Mouse (Mus musculus): ENCODE measurements around the gene Insc.

Gene Insc

DNA sequence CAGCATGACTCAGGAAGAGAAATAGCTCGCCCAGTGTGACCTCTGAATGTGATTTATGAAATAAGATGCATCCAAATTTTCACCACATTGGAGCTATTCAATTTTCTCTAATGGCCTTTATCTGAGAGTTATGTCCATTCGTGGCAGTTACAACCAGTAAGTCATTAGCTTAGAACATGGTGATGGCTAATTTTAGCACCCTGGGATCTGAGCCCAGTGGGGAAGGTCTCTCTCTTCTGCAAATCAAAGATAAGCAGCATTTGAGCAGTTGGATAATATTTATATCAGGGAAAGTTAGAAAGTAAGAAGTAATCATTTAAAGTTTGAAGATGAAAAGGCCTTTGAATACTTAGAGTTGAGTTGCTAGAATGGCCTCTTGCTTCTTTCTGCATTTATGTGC, 19.2 kb downstream of the Insc start:
- DNase-seq (ENCODE audit: low spot score): no peak

DNA sequence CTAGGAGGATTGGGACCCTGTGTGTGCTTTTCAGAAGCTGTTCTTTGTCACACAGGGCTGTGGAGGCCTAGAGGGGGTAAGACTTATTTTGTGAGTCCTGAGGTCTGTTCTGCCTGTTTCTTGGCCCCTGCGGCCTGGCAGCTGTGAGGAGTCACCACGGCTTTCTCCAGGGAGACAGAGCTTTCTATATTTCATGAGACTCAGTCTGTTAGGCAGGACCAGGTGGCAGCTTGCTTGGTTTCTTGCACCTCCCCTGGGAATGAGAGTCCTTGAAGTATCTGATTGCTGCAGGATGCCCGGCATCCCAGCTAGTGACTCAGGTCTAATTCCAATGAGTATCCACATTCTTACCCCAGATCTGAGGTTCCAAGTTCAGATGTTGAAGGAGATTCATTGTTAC, 21.8 kb downstream of the Insc start:
- DNase-seq (ENCODE audit: low spot score): no peak

DNA sequence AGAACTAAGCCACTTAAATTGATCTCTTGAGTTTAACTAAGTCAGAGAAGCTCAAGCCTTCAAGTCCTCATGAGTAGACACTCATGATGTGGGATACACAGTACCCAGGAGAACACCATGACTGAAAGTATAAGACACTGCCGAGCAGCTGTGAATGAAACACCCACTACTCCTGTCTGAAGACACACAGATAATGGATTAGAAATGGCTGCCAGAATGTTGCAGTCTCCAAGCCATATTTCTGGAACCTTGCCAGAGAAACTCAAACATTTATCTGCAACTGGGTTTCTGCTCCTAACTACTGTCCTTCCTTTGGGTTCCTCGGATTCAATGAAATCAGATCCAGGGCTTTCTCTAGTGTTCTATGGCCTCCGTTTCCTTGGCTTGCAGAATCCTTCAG, 23.0 kb downstream of the Insc start:
- DNase-seq (ENCODE audit: low spot score): no peak

DNA sequence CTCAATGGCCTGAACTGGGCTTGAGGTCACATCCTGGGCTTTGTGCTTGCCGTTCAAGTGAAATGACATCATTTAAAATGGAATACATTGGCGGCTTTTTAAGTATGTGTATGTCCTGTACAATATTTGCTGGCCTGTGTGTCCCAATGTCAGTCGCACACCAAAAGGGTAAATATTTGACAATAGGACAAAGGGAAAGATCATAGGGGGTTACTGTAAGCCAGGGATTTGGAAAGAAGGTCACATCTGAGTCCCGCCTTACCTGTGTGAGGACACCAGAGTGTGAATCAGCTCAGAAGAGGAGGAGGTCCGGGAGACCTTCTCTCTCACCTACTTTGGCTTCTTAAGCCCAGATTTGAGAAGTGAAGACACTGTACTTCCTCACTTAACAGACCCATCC, 25.0 kb downstream of the Insc start:
- DNase-seq (ENCODE audit: low spot score): no peak

DNA sequence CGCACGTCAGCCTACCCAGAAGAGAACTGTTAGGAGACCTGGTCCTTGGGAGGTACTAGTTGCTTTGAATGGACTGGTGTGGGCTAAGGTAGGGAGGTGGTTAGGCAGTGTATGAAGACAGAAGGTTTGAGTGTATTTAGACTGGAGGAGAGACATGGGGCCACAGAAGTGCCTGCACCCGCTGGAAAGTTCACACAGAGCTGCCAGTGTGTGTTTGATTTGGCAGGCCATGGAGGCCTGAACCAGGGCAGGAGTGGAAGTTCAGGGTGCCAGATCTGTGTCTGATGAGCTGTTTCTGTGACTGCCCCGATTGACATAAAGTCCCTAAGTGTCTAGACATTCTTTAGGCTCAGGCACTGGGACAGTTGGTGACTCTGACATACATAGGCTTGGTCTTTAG, 25.5 kb downstream of the Insc start:
- DNase-seq (ENCODE audit: low spot score): no peak

DNA sequence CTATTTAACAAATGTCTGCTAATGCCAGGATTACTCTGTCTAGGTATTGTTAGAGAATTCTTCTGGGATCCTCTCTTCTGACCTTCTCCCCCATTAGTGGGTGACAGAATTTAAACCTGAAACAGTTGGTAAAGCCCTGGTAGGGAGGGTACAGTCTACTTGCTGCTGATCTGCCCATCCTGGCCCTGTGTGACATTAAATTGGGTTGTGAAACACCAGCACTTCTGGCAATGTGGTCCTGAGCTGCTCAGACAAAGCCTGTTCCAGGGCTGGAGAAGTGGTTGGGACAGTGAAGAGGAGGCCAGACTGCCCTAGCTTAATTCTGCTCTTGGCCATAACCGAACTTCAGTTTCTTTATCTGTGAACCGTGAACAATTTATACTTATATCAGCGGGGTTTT, 27.1 kb downstream of the Insc start:
- DNase-seq (ENCODE audit: low spot score): no peak

DNA sequence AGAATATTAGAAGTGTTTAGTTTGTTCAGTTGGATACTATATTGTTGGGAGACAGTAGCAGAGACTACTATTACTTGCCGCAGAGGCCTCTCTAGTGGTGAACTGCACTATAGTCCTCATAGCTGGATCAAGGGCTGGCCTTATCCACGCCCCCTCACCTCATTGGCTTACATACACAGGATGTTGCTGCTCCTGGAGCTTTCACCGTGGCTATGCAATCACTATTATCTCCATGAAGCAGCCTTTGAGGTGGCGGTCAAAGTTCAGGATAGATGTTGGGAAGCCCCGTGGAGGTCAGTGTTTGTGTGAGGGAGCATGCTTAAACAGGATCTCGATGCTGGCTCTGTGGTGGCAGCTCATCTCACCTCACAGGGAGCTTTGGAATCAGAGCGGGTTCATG, 28.3 kb downstream of the Insc start:
- DNase-seq (ENCODE audit: low spot score): no peak

DNA sequence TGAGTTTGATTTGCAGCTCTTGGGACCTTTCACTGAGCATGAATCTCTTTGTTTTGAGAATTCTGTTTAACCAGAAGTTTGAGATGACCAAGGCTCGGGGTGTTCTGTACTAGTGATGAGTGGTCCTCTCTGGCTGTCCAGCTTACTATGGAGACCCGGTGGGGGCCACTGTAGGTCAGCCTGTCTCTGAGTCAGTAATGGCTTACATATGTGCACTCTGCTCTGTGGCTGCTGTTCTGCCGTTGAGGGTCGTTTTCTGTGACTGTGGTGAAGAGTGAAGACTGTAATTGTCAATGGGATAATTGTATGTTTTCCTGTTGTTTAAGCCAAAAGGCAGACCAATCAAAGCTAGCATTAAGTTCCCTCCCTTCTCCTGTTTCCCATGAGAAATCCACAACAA, 30.3 kb downstream of the Insc start:
- DNase-seq (ENCODE audit: low spot score): no peak

DNA sequence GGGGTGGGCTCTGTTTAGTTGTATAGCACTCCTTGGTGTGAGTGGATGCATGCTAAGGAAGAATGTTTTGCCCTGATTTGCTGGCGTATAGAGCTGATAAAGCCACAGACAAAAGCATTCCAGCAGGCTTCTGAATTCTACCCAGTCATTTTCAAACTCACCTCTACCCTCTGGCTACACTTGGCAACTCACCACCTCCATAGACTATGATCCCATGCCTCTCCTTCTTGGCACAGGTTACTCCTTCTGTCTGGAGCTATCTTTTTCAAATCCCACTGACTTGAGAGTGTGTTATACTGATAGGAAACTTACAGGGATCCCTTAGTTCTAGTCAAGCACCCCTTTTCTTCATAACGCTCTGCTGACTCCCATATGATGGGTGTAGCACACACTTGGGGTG, 32.4 kb downstream of the Insc start:
- no peak for DNase-seq (ENCODE audit: low spot score)

DNA sequence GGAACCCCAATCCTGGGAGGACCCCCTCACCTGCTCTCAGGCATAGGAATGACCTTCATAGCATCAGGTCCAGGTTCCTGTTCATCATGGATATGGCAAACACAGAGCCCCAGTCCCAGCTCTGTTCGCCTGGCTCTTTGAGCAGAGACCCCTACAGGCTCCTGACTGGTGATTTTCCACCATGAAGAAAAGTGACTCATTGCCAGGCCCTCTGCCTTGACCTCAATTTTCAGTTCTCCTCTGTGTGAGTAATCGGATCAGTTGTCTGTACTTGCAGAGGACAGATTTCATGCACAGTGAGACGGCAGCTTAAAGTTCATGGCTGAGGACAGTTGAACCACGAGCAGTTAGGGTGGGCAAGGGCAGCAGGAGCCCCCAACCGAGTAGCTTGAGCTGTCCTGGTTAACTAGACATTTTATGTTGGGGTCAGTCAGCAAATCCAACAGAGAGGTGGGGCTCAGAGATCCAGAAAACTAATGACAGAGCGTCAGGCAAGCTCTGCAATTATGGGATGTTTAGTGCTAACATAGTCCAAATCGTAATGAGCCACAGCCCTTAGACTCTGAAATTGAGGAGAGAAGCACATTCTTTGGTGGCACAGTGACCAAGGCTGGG, 34.8 kb downstream of the Insc start:
- DNase-seq (ENCODE audit: low spot score): no peak

DNA sequence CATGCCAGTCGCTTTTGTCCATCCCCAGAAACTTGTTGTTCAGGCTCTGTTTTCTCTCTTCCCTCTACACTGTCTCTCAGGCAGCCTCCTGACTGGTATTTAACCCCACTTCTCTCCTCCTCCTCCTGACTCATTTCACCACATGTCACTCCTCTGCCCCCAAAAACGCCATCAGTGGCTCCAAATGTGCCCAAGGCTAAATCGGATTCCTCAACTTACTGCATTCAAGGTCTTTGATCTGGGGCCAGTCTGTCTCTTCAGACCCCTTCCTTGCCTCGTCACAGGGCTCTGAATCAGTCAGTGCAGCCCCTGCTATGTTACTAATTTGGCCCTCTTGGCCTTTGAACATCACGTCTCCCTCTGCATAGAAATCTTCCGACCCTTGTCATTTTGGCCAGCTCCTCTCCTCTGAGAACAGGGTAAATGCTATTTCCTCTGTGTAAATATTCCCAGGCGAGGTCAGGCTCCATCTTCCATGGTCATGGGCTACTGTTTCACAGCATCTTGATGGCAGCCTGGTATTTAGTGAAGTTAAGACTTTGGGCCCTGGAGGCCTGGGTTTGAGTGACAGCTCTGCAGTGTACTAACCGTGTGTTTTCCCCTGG, 35.7 kb downstream of the Insc start:
- no peak for DNase-seq (ENCODE audit: low spot score)

DNA sequence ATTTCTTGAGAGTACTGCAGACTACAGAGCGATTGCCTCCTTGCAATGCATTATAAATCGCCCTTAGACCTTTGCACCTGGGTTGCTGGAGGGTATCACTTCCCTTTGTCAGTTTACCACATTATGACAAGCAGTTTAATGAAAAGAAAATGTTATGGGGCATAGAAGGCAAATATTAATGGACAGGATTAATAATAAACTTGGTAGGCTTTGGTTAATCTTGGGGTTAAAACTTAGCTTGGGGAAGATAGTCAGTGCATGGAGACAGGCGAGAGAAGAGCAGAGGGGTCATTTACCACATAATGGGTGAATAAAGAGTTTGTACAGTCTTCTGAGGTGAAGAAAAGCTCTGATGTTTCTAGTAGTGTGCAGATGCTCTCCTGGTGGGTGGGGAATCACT, 39.8 kb downstream of the Insc start:
- no peak for DNase-seq (ENCODE audit: low spot score)

DNA sequence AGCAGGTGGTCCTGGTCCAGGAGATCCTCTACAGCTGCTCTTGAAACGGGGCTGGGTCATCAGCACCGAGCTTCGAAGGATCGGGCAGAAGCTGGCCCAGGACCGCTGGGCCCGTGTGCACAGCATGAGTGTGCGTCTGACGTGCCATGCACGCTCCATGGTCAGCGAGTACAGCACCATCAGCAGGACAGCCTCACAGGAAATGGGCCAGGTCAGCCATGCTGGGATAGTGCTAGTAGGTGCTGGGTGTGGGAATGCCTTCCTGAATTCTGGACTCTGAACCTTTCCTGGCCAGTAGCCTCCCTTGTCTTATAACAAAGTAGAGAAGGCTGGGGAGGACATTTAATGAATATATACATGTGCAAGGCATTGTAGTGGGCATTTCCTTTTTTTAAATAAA, 47.6 kb downstream of the Insc start:
- no peak for DNase-seq (ENCODE audit: low spot score)

DNA sequence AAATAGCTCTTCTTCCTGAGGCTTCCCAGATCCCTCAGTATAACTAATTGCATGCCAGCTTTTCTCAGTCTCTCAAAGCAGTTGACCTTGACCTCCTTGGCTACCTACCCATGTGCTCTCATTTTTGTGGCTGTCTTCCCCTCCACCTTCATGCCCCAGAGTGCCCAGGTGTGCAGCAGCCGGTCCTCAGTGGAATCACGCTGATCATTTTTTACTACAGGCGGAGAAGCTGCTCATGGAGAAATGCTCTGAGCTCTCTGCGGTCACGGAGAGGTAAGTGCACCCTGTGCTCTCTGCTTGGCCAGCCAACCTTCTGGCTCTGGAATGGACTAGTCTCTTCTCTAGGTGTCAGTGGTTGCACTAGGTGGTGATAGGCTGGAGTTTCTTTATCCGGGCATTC, 48.5 kb downstream of the Insc start:
- DNase-seq (ENCODE audit: low spot score): no peak

DNA sequence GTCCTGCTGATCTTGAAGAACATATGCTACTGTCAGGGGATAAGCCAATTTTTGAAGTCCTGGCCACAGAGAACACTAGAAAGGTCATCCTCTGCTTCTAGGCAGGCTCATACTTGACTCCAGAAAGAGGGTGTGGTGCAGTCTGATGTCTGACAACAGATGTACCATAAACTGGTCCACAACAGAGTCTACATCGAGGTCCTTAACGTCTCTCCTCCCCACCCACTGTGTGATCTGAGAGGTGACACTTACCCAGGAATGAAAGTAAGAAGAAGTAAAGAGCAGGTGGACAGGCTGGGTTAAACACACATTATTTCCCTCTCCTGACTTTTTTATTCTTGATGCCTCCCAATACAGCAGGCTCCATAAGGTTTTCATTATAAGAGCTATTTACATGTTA, 50.9 kb downstream of the Insc start:
- DNase-seq (ENCODE audit: low spot score): no peak

DNA sequence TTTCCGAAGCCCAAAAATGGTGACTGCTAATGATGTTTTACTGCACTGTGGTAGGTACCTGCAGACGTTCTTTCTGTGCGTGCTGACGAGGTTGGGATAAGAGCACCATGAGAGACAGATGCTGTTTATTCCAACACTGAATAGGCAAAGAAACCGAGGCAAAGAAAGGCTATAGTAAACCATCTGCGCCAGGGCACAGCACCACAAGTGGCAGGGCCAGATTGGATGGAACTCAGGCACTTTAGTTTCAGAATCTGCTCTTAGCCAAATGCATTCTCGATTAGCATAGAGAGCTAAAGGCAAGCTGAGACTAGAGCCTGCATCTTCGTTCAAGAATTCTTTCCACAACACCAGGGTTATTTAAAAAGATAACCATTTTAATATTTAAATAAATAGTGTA, 59.1 kb downstream of the Insc start:
- DNase-seq (ENCODE audit: low spot score): peak; percentile 29

DNA sequence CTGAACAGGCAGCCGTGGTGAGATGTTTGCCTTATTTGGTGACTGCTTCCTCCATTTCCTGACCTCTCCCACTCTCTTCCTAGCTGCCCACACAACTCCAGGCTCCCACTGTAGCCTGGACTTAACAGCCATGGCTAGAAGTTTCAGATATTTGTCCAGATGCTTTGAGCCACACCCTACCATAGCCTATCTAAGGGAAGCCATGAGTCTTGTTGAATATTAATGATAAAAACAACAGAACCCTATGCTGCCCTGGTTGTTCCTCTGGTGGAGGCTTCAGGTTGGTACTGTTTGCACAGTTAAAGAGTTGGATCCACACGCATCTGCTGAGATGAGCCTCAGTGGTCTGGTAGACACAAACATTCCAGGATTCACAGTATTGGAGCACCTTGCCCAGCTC, 61.8 kb downstream of the Insc start:
- no peak for DNase-seq (ENCODE audit: low spot score)

DNA sequence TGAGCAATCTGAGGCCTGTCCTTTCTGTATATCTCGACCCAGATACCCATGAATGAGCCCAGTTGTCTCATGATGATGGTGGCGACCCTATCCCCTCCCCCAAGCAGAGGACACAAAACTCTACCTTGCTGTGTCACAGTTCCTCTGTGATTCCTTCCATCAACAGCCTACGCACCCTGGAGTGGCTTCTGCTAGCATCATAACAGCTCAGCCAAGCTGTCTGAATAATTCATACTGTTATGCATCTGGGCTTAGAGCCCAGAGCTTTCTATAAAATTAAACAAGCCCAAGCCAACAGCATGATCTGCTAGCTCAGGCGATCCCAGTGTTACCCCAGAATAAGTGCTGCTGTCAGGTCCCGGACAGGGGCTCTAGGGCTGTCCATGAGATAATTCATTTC, 63.8 kb downstream of the Insc start:
- DNase-seq (ENCODE audit: low spot score): peak; percentile 58

DNA sequence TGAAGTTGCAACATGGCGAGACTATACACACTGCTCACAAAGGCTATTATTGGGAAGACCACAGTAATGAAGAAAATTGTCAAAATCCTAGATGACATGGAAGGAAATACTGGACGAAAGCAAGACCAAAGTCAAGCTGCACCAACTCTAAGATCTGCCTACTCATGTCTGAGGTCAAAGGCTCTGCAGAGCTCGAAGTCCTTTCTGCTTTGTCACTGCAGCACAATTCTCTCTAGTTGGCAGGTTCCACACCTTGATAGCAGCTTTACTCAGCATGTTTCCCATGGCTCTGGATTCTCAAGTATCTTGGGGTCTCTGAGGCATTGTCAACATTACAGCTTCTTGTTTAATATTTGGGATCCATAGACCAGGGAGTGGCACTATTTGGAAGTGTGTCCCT, 64.8 kb downstream of the Insc start:
- no peak for DNase-seq (ENCODE audit: low spot score)

DNA sequence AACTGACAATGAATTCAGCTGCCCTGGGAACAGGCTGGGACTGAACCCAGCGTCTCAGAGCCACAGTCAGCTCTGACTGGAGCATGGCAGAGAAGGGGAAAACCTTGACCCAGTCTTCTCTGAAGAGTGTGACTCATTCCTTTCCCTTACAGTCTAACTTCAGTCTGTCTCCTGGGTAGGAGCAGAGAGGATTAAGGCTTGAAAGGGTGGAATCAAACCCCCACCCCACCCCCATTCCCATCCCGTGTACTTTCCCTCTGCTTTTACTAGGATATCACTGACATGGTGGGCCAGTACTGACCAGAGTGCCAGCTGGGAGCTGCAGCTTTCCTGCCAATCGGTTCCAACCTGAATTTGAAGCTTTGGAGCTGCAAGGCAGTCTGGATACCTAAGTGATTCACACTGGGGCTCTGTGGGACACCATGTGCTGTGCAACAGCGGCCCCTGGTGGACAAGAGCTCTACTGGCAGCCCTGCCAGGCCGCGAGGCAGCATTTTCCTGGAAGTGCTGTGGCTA, 73.9 kb downstream of the Insc start:
- peak; percentile 83 for DNase-seq (ENCODE audit: low spot score)

DNA sequence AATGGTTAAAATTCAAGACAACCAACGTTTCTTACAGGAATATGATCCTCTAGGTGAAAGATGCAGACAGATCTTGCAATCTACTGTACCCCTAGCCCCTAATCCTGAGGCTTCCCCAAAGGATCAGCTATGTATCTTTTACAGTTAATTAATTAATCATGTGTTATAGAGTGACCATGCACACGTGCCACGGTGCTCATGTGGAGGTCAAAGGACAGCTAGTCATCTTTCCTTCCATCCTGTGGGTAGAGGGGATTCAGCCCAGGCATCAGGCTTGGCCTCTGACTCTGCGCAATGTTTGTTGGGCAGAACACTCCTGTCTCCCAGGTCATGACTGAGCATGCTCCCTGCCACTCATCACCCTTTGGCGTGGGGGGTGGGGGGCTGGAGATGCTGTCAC, 74.4 kb downstream of the Insc start:
- no peak for DNase-seq (ENCODE audit: low spot score)

DNA sequence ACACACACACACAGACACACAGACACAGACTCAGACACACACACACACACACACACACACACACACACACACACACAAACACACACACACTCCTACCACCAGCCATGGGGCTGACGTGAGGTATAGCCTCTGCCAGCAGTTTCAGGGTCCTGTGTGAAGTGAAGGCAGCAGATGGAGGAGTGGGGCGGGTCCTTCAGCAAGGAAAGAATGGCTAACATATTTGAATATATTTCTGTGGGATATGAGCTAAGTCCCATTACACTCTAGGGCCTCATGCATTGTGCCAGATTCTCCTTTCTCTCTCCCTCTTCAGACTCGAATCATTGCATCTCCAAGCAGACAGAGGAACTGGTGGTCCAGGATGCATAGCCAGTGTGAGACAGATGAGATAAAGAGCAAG, 74.9 kb downstream of the Insc start:
- DNase-seq (ENCODE audit: low spot score): no peak

DNA sequence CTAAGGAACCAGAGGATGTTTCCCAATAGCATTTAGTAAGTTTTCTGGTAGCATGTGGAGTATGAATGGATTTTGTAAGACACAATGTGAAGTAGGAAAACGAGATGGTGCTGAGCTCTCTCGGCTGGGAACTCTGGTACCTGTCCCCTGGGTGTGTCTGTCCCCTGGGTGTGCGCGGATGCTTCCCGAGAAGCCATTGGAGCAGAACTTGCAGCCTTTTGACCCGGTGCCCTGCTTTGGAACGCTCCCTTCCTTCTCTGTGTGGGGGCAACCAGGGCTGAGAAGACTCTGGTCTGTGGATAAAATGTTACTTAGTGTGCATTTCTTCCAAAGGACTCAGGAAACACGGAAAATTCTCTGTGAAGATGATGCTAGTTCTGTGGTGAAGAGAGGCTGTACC, 75.3 kb downstream of the Insc start:
- no peak for DNase-seq (ENCODE audit: low spot score)

DNA sequence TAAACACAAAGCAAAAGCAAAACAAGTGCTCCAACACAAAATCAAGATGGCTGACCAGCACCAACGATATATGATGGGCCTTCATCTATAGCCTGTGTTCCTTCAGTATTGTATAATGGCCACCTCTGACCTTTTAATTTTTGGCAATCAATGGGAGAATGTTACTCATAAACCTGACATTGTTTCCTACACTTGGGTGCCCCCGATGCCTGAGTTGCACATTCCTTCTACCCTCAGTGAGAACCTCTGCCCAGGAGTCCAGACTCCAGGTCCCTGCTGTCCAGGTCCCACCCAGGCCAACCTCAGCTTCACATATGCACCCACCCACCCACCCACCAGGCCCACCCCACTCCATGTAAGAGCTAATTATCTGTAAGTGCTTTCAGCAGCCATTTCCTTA, 79.2 kb downstream of the Insc start:
- no peak for DNase-seq (ENCODE audit: low spot score)

Data from layer of hippocampus, adult 11-12 months (tissue).